Mouse (Mus musculus) embryo, embryonic 11 days (tissue): Measurements from ENCODE around the gene Arhgap8.
"Not testable (repeated sequence)": the region's sequence is repeated elsewhere in the genome, so short reads cannot be mapped to it uniquely, and the experiment has no call there.

Experiments
- DNase-seq: peaks from one replicate; pipeline ENCODE4 v3.0.0-alpha.2; 2015

Gene Arhgap8

GRCm38 (mm10) chr15:84736994-84737346 is 17.1 kb downstream of the Arhgap8 start:
- DNase-seq, result no peak

GRCm38 (mm10) chr15:84738246-84738645 is 18.4 kb downstream of the Arhgap8 start:
- no peak for DNase-seq

GRCm38 (mm10) chr15:84741573-84741972 is 21.7 kb downstream of the Arhgap8 start:
- DNase-seq, result no peak

- DNase-seq, result no peak
Observed at GRCm38 (mm10) chr15:84743347-84743746, 23.5 kb downstream of the Arhgap8 start.

- DNase-seq, result no peak
Observed at GRCm38 (mm10) chr15:84744308-84744707, 24.5 kb downstream of the Arhgap8 start.

GRCm38 (mm10) chr15:84745831-84746230 is 26.0 kb downstream of the Arhgap8 start:
- DNase-seq, result no peak

GRCm38 (mm10) chr15:84754987-84755386 is 35.1 kb downstream of the Arhgap8 start:
- DNase-seq, result peak; percentile 84

GRCm38 (mm10) chr15:84756426-84756825 is 36.6 kb downstream of the Arhgap8 start:
- peak; percentile 52 for DNase-seq

GRCm38 (mm10) chr15:84758493-84758892 is 38.6 kb downstream of the Arhgap8 start:
- peak; percentile 62 for DNase-seq

- no peak for DNase-seq
Observed at GRCm38 (mm10) chr15:84762712-84763422, 43.0 kb downstream of the Arhgap8 start.

GRCm38 (mm10) chr15:84763423-84763812 is 43.6 kb downstream of the Arhgap8 start:
- DNase-seq, result peak; percentile 47

GRCm38 (mm10) chr15:84766621-84767020 is 46.8 kb downstream of the Arhgap8 start:
- DNase-seq, result no peak

- not testable (repeated sequence) for DNase-seq
Observed at GRCm38 (mm10) chr15:84768531-84768930, 48.7 kb downstream of the Arhgap8 start.

GRCm38 (mm10) chr15:84769641-84770341 is 49.9 kb downstream of the Arhgap8 start:
- DNase-seq, result no peak

- DNase-seq, result peak; percentile 47
Observed at GRCm38 (mm10) chr15:84772191-84773111, 52.6 kb downstream of the Arhgap8 start.

- peak; percentile 41 for DNase-seq
Observed at GRCm38 (mm10) chr15:84775421-84776174, 55.7 kb downstream of the Arhgap8 start.

- DNase-seq, result no peak
Observed at GRCm38 (mm10) chr15:84778587-84778986, 58.7 kb downstream of the Arhgap8 start.

- DNase-seq, result no peak
Observed at GRCm38 (mm10) chr15:84784812-84785211, 65.0 kb downstream of the Arhgap8 start.

- DNase-seq, result no peak
Observed at GRCm38 (mm10) chr15:84787161-84787560, 67.3 kb downstream of the Arhgap8 start.

- no peak for DNase-seq
Observed at GRCm38 (mm10) chr15:84793649-84794048, 73.8 kb downstream of the Arhgap8 start.

- DNase-seq, result no peak
Observed at GRCm38 (mm10) chr15:84800132-84800531, 80.3 kb downstream of the Arhgap8 start.

- peak; percentile 65 for DNase-seq
Observed at GRCm38 (mm10) chr15:84803685-84804084, 83.8 kb downstream of the Arhgap8 start.
